Mouse (Mus musculus) lung, adult 2 months (tissue): Measurements from ENCODE around the gene Ubqln3.

ENCODE experiments used
- CTCF ChIP-seq: fragments of 200-500 bp; IDR thresholded peaks from 2 replicates; pipeline ENCODE4 v1.5.1; 2011; ENCODE audit warnings: mild to moderate bottlenecking, low read length, control low read depth; ENCODE audit not compliant: insufficient read depth
- POLR2A ChIP-seq: fragments of 200-500 bp; IDR thresholded peaks from 2 replicates; pipeline ENCODE4 v1.6.1; 2011; ENCODE audit warnings: low read depth, mild to moderate bottlenecking, control low read depth, low read length, borderline replicate concordance; ENCODE audit errors: extremely low read depth

- TF ChIP-seq CTCF (no peak), POLR2A (no peak)
These were observed 26.6 kb upstream of the Ubqln3 start for GRCm38 (mm10) chr7:104169634-104170204.
